Mouse (Mus musculus): ENCODE data around the gene Kat6b. TPM values are rescaled to one million over a fixed set of nuclear protein-coding genes. Genes with fewer than 3 reads are reported as not detected.

Kat6b gene
- polyA plus RNA-seq, 1 experiment from 2014 or later: 9.4 TPM

GRCm38 (mm10) chr14:21696186-21696830 is 215.1 kb downstream of the Kat6b start:
- Histone ChIP-seq H3K4me2 (no peak overlapping the region), H3K9ac (no peak overlapping the region), H3K27me3 (no peaks in the 10 kb centered on the region), H3K4me1 (replicated peaks) (no peaks in the 10 kb centered on the region), H3K9me3 (replicated peaks) (no peaks in the 10 kb centered on the region), H3K36me3 (no peaks in the 10 kb centered on the region), H3K4me3 (no peak overlapping the region), H3K27ac (no peak overlapping the region)
- no peak for ATAC-seq (replicated peaks; ENCODE audit: insufficient number of reproducible peaks, insufficient read depth, low FRiP score, low read depth)
- 82% methylated on average over 7 of the region's 7 CpGs for WGBS

- no peak overlapping the region for H3K4me3 ChIP-seq
- peaks cover 29% of the 10 kb centered on the region for H3K4me1 ChIP-seq (replicated peaks)
- no peak for ATAC-seq (replicated peaks; ENCODE audit: insufficient number of reproducible peaks, insufficient read depth, low FRiP score, low read depth)
- H3K9ac ChIP-seq: no peak overlapping the region
- H3K27me3 ChIP-seq: no peaks in the 10 kb centered on the region
- H3K36me3 ChIP-seq: no peaks in the 10 kb centered on the region
- peak overlapping the region; percentile 56 for H3K27ac ChIP-seq
- no peaks in the 10 kb centered on the region for H3K9me3 ChIP-seq (replicated peaks)
- no peak overlapping the region for H3K4me2 ChIP-seq
- 77% methylated on average over 8 of the region's 8 CpGs for WGBS
These were observed 221.5 kb downstream of the Kat6b start for GRCm38 (mm10) chr14:21702691-21703090.

- H3K9me3 ChIP-seq (replicated peaks): no peaks in the 10 kb centered on the region
- H3K4me3 ChIP-seq: no peak overlapping the region
- 21% methylated on average over 5 of the region's 5 CpGs for WGBS
- peaks cover 29% of the 10 kb centered on the region for H3K4me1 ChIP-seq (replicated peaks)
- H3K36me3 ChIP-seq: no peaks in the 10 kb centered on the region
- no peak overlapping the region for H3K4me2 ChIP-seq
- no peak overlapping the region for H3K9ac ChIP-seq
- H3K27ac ChIP-seq: peak overlapping the region; percentile 56
- no peaks in the 10 kb centered on the region for H3K27me3 ChIP-seq
- ATAC-seq (replicated peaks; ENCODE audit: insufficient number of reproducible peaks, insufficient read depth, low FRiP score, low read depth): peak; percentile 68
These were observed 222.0 kb downstream of the Kat6b start for GRCm38 (mm10) chr14:21703255-21703654.

- no peak overlapping the region for H3K9ac ChIP-seq
- no peak overlapping the region for H3K4me3 ChIP-seq
- no peaks in the 10 kb centered on the region for H3K9me3 ChIP-seq (replicated peaks)
- peaks cover 41% of the 10 kb centered on the region for H3K4me1 ChIP-seq (replicated peaks)
- no peak overlapping the region for H3K4me2 ChIP-seq
- ATAC-seq (replicated peaks; ENCODE audit: insufficient number of reproducible peaks, insufficient read depth, low FRiP score, low read depth): no peak
- no peaks in the 10 kb centered on the region for H3K27me3 ChIP-seq
- 84% methylated on average over 2 of the region's 2 CpGs for WGBS
- H3K27ac ChIP-seq: no peak overlapping the region
- no peaks in the 10 kb centered on the region for H3K36me3 ChIP-seq
These were observed 224.2 kb downstream of the Kat6b start for GRCm38 (mm10) chr14:21705462-21705861.

GRCm38 (mm10) chr14:21706759-21707571 is 225.7 kb downstream of the Kat6b start:
- Histone ChIP-seq H3K9me3 (replicated peaks) (no peaks in the 10 kb centered on the region), H3K27ac (peak overlapping the region; percentile 69), H3K4me3 (no peak overlapping the region), H3K4me2 (no peak overlapping the region), H3K9ac (no peak overlapping the region), H3K4me1 (replicated peaks) (peaks cover 41% of the 10 kb centered on the region), H3K27me3 (no peaks in the 10 kb centered on the region), H3K36me3 (no peaks in the 10 kb centered on the region)
- peak; percentile 66 for ATAC-seq (replicated peaks; ENCODE audit: insufficient number of reproducible peaks, insufficient read depth, low FRiP score, low read depth)
- 37% methylated on average over 12 of the region's 12 CpGs for WGBS

GRCm38 (mm10) chr14:21709545-21709944 is 228.3 kb downstream of the Kat6b start:
- Histone ChIP-seq H3K4me3 (no peak overlapping the region), H3K4me2 (no peak overlapping the region), H3K9me3 (replicated peaks) (no peaks in the 10 kb centered on the region), H3K27me3 (no peaks in the 10 kb centered on the region), H3K9ac (no peak overlapping the region), H3K36me3 (no peaks in the 10 kb centered on the region), H3K4me1 (replicated peaks) (peaks cover 25% of the 10 kb centered on the region), H3K27ac (no peak overlapping the region)
- 45% methylated on average over 2 of the region's 2 CpGs for WGBS
- ATAC-seq (replicated peaks; ENCODE audit: insufficient number of reproducible peaks, insufficient read depth, low FRiP score, low read depth): no peak

GRCm38 (mm10) chr14:21711231-21711630 is 230.0 kb downstream of the Kat6b start:
- Histone ChIP-seq H3K9me3 (replicated peaks) (no peaks in the 10 kb centered on the region), H3K9ac (no peak overlapping the region), H3K4me1 (replicated peaks) (peaks cover 25% of the 10 kb centered on the region), H3K36me3 (no peaks in the 10 kb centered on the region), H3K4me3 (no peak overlapping the region), H3K27ac (no peak overlapping the region), H3K4me2 (no peak overlapping the region), H3K27me3 (no peaks in the 10 kb centered on the region)
- WGBS: 80% methylated on average over 2 of the region's 2 CpGs
- ATAC-seq (replicated peaks; ENCODE audit: insufficient number of reproducible peaks, insufficient read depth, low FRiP score, low read depth): no peak

- WGBS: 64% methylated on average over 5 of the region's 5 CpGs
- H3K27ac ChIP-seq: no peak within 1 kb of the TSS
- no peak within 1 kb of the TSS for H3K4me3 ChIP-seq
- no peak for ATAC-seq (replicated peaks; ENCODE audit: insufficient number of reproducible peaks, insufficient read depth, low FRiP score, low read depth)
- no peaks in the 10 kb centered on the region for H3K27me3 ChIP-seq
- peaks cover 11% of the 10 kb centered on the region for H3K4me1 ChIP-seq (replicated peaks)
- H3K36me3 ChIP-seq: no peaks in the 10 kb centered on the region
- no peaks in the 10 kb centered on the region for H3K9me3 ChIP-seq (replicated peaks)
- H3K4me2 ChIP-seq: no peak within 1 kb of the TSS
- no peak within 1 kb of the TSS for H3K9ac ChIP-seq
These were observed 233.3 kb downstream of the Kat6b start, which contains the start of gene Dupd1 for GRCm38 (mm10) chr14:21714486-21714885. Dupd1 (minus strand) TSS chr14:21714576.

- Histone ChIP-seq H3K4me3 (no peak overlapping the region), H3K36me3 (no peaks in the 10 kb centered on the region), H3K4me2 (peak overlapping the region; percentile 31), H3K27me3 (no peaks in the 10 kb centered on the region), H3K27ac (peak overlapping the region; percentile 50), H3K4me1 (replicated peaks) (peaks cover 18% of the 10 kb centered on the region), H3K9ac (no peak overlapping the region), H3K9me3 (replicated peaks) (no peaks in the 10 kb centered on the region)
- 16% methylated on average over 17 of the region's 17 CpGs for WGBS
- no peak for ATAC-seq (replicated peaks; ENCODE audit: insufficient number of reproducible peaks, insufficient read depth, low FRiP score, low read depth)
These were observed 238.6 kb downstream of the Kat6b start for GRCm38 (mm10) chr14:21719646-21720383.

- ATAC-seq (replicated peaks; ENCODE audit: insufficient number of reproducible peaks, insufficient read depth, low FRiP score, low read depth): peak; percentile 34; the same call in 1 of the 2 replicates
- Histone ChIP-seq H3K27ac (peak overlapping the region; percentile 50), H3K4me2 (no peak overlapping the region), H3K9ac (no peak overlapping the region), H3K4me1 (replicated peaks) (peaks cover 18% of the 10 kb centered on the region), H3K4me3 (no peak overlapping the region), H3K27me3 (no peaks in the 10 kb centered on the region), H3K9me3 (replicated peaks) (no peaks in the 10 kb centered on the region), H3K36me3 (no peaks in the 10 kb centered on the region)
- 43% methylated on average over 4 of the region's 4 CpGs for WGBS
These were observed 239.4 kb downstream of the Kat6b start for GRCm38 (mm10) chr14:21720430-21721205.

Measured in heart, embryonic 15.5 days (tissue).